25 mouse cellular contexts compared by ENCODE assay signal in the genomic region with DNA sequence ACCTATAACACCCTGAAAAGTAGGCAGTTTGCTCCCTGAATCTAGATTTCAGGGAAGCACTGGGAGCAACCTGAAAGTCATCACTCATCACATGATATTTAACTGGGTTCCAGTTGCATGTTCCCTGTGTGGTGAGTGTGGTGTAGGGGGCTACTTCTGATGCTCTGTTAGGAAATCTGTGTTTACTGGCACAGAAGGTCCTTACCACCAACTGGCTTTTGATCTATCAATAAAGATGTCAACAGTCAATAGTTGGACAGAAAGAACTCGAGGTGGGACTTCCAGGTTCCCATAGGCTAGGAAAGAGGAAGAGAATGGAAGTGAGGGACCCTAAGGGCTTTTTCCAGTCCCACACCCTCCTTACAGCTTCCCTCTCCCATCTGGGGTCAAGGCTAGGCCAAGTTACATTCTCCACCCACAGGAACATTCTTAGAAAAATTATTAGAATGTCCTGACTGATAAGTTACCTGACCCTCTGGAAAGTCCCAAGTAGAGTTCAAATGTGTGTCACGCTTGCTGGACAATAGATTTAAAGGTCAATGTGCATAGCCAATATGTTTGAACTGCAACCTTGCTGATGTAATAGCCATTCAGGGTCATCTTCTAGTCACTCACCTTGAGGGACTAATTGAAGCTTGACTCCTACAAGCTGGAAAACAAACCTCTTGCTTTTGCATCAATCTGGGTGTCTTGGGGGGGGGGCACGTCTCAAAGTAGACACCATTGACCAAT. TPM values are rescaled to one million over a fixed set of nuclear protein-coding genes. Genes with fewer than 3 reads are reported as not detected.
"Had no signal": no experiment of that assay in that cellular context is flagged by ENCODE, and none has a peak within 500 bp of the region (broad histone marks: within the 10 kb centered on the region; RNA-seq: fewer than 3 reads in every experiment).

No protein-coding gene starts in this region.

- H3K4me2 ChIP-seq: heart, embryonic 12.5 days; hindbrain, embryonic 13.5 days; hindbrain, embryonic 15.5 days; kidney, embryonic 15.5 days; limb, embryonic 12.5 days; limb, embryonic 15.5 days had no signal

- H3K9ac ChIP-seq: forebrain, postnatal 0 days; heart, embryonic 12.5 days; hindbrain, embryonic 13.5 days; hindbrain, embryonic 15.5 days; kidney, embryonic 15.5 days; limb, embryonic 12.5 days; limb, embryonic 15.5 days; liver, embryonic 14.5 days had no signal

- DNase-seq: forebrain, postnatal 0 days; gastrocnemius, postnatal 14 days; gastrocnemius, postnatal 36 days; heart, adult 18-20 months; heart, postnatal 10 days; heart, postnatal 36 days; kidney, adult 11 months; kidney, adult 8-10 months; kidney, postnatal 14 days; kidney, postnatal 36 days; layer of hippocampus, adult 9-11 months; layer of hippocampus, postnatal 36 days; left cerebral cortex, postnatal 4 days had no signal

- H3K27me3 ChIP-seq: heart, embryonic 12.5 days; hindbrain, embryonic 13.5 days; hindbrain, embryonic 15.5 days; kidney, embryonic 15.5 days; limb, embryonic 12.5 days; limb, embryonic 15.5 days had no signal

- H3K36me3 ChIP-seq: heart, embryonic 12.5 days; hindbrain, embryonic 13.5 days; hindbrain, embryonic 15.5 days; limb, embryonic 12.5 days; limb, embryonic 15.5 days had no signal

- ATAC-seq: forebrain, postnatal 0 days; hindbrain, postnatal 0 days; intestine, embryonic 16.5 days had no signal

- H3K4me3 ChIP-seq: heart, embryonic 10.5 days; heart, embryonic 12.5 days; hindbrain, embryonic 13.5 days; hindbrain, embryonic 15.5 days; kidney, embryonic 15.5 days; limb, embryonic 12.5 days; limb, embryonic 15.5 days had no signal

- H3K4me1 ChIP-seq: heart, embryonic 12.5 days; hindbrain, embryonic 15.5 days; kidney, embryonic 15.5 days; limb, embryonic 15.5 days had no signal

- H3K9me3 ChIP-seq: heart, embryonic 10.5 days; heart, embryonic 12.5 days; hindbrain, embryonic 13.5 days; hindbrain, embryonic 15.5 days; kidney, embryonic 15.5 days; limb, embryonic 12.5 days; limb, embryonic 15.5 days had no signal

- H3K27ac ChIP-seq: heart, embryonic 10.5 days; hindbrain, embryonic 13.5 days; hindbrain, embryonic 15.5 days; hindbrain, postnatal 0 days; kidney, embryonic 15.5 days; kidney, postnatal 0 days; limb, embryonic 12.5 days; limb, embryonic 15.5 days; liver, embryonic 14.5 days had no signal

RNA-seq across cellular contexts. Expression of a gene that starts 18.9 kb away (rescaled TPM):
- total RNA-seq: hematopoietic stem cell, adult 5-6 weeks had no signal
